Mouse (Mus musculus) brown adipose tissue, adult 24 weeks (tissue): ENCODE results near the gene Arhgap32. TPM values are rescaled to one million over a fixed set of nuclear protein-coding genes. Genes with fewer than 3 reads are reported as not detected.
"Not testable (repeated sequence)": the region's sequence is repeated elsewhere in the genome, so short reads cannot be mapped to it uniquely, and the experiment has no call there.

ENCODE experiments used
- H3K27ac ChIP-seq: fragments of 200-500 bp; replicated peaks from 2 replicates; pipeline ENCODE4 v1.5.1; 2012; ENCODE audit warnings: low read depth, mild to moderate bottlenecking, low read length
- H3K4me1 ChIP-seq: fragments of 200-500 bp; 2 replicates; pipeline ENCODE4 v1.6.1; 2012; ENCODE audit warnings: low read length, mixed read lengths; ENCODE audit not compliant: control insufficient read depth, insufficient read depth, insufficient read length
- H3K4me3 ChIP-seq: fragments of 200-500 bp; 2 replicates; pipeline ENCODE4 v1.5.1; 2012; ENCODE audit warnings: low read depth, mild to moderate bottlenecking, low read length, moderate library complexity; ENCODE audit not compliant: insufficient read depth
- polyA plus RNA-seq: library from polyadenylated mRNA; stranded (reverse); fragments of >200 nt; gene quantifications from 2 replicates; pipeline ENCODE4 v1.2.4, GENCODE M21; 2012; ENCODE audit not compliant: missing spikeins, insufficient read depth, insufficient read length

Gene Arhgap32
- polyA plus RNA-seq, 1 experiment: 13.0 TPM

DNA sequence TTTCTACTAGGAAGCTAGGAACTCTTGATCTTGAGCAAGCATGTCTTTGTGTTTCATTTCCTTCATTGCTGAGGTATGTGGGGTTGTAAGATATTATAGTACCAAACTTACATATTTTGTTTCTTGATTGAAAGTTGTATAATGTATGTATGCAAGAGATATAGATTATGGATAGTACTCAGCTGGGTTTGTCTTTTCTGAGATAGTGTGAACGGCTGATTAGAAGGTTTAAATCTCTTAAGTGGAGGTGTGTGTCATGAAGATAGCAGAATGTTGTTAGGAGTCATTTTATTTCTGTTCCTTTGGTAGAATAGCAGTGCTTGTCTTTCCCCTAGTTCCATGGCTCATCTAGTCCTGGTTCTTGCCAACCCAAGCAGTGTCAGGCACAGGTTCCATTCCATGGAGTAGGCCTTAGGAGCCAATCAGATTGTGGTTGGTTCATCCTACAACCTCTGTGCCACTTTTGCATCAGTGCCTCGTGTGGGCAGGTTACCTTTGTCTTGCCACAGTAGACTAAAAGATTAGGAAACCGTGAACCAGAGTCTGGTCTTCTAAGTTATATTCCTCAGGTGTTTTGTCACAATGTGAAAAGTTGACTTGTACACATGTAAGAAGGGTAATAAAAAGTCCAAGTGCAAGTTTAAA is 38.9 kb downstream of the Arhgap32 start:
- no peak overlapping the region for H3K27ac ChIP-seq
- H3K4me1 ChIP-seq: peaks cover 3% of the 10 kb centered on the region; the same call in 1 of the 2 replicates
- no peak overlapping the region for H3K4me3 ChIP-seq

DNA sequence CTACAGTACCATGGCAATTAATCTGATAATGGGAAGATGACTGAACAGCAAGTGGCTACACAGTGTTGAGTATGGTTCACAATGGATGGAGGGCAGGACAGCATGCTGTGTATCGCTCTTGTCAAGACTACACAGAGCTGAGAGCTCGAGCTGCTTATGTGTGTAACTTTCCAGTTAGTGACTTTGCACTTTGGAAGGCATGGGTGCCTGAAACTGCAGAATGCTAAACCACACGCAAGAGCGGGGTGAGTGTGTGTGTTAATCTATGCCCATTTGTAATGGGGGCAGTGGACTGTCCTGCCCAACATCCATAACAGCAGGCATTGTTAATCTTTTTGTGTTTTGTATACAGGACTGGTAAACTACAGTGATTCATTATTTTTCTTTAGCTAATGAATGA is 40.8 kb downstream of the Arhgap32 start:
- H3K27ac ChIP-seq: no peak overlapping the region
- no peaks in the 10 kb centered on the region for H3K4me1 ChIP-seq
- no peak overlapping the region for H3K4me3 ChIP-seq

DNA sequence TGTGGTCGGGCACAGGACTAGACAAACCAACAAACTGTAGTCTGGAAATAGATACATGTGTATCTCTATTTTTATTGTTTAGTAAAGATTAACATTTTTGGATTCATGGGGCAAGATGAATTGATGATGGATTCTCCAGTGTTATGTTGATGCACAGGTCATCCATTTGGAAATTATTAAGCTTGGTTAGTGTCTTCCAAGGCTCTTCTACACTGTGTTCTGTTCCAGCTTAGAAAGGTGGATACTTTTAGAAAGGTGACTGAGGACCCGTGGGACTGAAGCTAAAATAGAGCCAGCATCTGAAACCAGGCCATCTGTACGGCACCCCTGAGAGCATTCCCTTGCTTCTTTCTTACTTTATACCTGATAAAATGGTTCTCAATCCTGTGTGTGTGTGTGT is 41.3 kb downstream of the Arhgap32 start:
- no peaks in the 10 kb centered on the region for H3K4me1 ChIP-seq
- no peak overlapping the region for H3K4me3 ChIP-seq
- no peak overlapping the region for H3K27ac ChIP-seq

DNA sequence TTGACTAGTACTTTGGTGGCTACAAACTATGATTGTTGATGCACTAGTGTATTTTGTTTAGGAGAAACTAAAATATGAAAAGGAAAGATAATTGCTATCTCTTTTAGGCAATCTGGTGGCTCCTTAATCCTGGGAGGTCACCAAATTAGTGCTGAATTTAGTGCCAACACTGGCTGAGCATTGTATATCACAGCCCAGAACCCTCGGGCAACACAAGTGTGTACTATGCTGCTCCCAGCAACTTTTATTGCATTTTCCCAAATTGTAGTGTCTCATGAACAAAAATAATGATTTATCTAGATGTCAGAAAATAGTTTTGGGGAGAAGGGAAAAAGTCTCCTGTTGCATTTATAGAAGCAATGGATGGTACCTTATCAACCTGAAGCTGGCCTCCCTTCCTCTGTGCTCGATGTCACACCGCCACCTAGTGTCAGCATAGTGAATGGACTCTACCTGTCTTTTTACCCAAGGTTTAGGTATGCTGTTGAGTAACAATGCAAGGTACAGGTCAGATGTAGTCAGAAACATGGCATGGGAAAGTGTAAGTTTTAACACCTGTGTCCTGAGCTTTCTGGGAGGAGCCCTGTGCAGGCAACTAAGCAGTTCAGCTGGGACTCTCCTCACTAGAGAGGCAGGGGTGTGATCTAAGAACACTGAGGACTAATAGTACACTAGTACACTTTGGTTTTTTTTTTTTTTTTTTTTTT is 43.1 kb downstream of the Arhgap32 start:
- Histone ChIP-seq H3K4me1 (no peaks in the 10 kb centered on the region), H3K4me3 (no peak overlapping the region), H3K27ac (no peak overlapping the region)

DNA sequence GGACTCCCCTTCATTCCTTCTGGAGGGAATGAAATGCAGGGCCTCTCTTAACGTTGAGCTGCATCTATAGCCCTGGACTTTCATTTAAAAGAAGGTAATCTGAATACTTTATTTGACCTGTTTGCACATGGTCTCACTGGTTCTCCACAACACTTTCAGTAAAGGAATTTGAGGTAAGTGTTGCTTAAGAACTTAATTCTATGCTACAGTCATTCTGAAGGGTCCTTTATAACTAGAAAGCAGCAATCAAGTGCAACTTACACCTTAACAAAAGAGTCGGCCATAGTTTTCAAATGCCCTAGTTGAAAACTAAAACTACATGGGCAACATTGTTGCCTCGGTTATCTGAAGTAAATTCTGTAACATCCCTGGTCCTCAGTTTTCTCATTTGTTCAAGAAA is 43.8 kb downstream of the Arhgap32 start:
- Histone ChIP-seq H3K4me3 (no peak overlapping the region), H3K4me1 (no peaks in the 10 kb centered on the region), H3K27ac (no peak overlapping the region)

DNA sequence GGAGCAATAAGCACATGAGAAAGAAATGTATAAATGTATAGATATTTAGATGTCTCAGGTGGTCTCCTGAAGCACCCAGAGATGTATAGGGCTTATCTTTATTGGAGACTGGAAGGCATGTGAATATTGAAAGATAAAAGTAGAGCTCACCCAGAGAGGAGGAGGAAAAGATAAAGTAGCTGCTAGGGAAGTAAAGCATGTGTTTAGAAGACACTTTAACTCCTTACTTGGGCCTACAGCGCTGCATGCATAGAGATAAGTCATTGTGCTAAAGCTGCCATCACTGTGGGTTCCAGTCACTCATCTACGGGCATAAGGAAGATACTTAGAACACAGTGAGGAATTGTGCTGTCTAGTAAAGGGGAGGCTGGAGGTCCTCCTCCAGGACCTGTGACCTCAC is 46.9 kb downstream of the Arhgap32 start:
- H3K4me1 ChIP-seq: no peaks in the 10 kb centered on the region
- H3K27ac ChIP-seq: no peak overlapping the region
- no peak overlapping the region for H3K4me3 ChIP-seq

DNA sequence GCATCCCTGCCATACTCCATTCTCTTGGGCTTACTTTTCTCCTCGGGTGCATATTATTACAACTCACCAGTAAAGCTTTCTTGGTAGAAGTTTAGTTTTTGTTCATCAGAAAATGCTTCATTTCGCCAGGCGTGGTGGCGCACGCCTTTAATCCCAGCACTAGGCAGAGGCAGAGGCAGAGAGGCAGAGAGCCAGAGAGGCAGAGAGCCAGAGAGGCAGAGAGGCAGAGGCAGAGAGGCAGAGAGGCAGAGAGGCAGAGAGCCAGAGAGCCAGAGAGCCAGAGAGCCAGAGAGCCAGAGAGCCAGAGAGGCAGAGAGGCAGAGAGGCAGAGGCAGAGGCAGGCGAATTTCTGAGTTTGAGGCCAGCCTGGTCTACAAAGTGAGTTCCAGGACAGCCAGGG is 47.9 kb downstream of the Arhgap32 start:
- not testable (repeated sequence) for H3K27ac ChIP-seq, H3K4me1 ChIP-seq, H3K4me3 ChIP-seq

DNA sequence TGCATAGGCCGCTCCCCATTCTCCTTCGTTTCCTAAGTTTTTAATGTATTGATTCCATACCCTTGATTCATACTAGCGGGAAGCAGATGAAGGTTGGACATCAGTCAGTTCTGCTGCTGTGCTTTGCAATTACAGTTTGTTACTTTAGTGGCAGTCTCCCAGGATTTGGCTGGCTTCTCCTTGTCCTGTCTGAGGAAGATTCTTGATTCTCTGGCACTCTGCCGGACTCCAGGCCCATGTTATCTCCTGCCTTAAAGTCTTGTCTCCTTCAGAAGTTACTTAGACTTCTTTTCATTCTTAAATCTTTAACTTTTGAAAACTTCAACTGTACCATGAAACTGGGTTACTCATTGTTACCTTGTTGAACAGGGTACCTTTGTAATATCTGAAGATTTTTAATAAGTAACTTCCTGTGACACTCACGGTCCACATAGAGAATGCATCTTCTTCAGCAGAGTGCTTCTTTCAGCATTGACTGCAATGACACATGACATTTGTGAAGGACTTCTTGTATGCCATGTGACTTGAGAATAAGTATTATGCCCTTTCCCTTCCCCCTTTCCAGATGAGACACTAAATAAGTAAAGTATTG is 52.7 kb downstream of the Arhgap32 start:
- Histone ChIP-seq H3K27ac (no peak overlapping the region), H3K4me1 (no peaks in the 10 kb centered on the region; the same call in 1 of the 2 replicates), H3K4me3 (no peak overlapping the region)

DNA sequence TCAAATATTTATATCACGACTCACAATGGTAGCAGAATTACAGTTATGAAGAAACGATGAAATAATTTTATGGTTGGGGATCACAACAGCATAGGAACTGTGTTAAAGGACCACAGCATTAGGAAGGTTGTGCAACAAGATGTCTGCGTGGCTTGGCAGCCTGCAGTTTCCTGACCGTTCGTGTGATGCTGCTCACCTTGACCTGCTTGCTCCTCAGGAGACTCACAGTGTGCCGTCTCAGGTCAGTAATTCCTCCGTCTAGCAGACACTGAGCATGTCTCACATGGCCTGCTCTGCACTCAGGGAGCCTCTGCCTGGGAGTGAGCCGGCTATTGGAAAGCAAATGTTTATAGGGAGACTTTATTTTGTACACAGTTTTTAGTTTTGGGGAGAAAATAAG is 54.8 kb downstream of the Arhgap32 start:
- H3K4me1 ChIP-seq: no peaks in the 10 kb centered on the region; the same call in 1 of the 2 replicates
- no peak overlapping the region for H3K27ac ChIP-seq
- no peak overlapping the region for H3K4me3 ChIP-seq

DNA sequence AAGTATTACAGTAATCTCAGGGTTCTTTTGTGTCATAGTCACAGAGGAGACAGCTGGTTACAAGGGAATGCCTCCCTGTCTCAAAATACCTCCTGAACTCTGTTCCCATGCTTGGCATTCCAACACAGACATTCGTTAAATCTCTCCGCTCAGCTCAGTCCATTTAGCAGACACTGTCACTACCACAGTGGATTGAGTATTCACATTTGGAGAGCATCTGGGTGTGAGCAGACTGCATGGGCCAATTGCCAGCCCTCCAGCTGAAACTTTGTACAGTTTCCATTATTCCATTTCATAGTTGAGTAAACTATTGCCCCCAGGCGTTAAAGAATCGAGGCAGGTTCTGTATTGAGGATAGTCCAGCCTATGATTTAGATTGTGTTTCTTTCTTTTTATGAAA is 60.7 kb downstream of the Arhgap32 start:
- no peak overlapping the region for H3K27ac ChIP-seq
- H3K4me3 ChIP-seq: no peak overlapping the region
- H3K4me1 ChIP-seq: no peaks in the 10 kb centered on the region

DNA sequence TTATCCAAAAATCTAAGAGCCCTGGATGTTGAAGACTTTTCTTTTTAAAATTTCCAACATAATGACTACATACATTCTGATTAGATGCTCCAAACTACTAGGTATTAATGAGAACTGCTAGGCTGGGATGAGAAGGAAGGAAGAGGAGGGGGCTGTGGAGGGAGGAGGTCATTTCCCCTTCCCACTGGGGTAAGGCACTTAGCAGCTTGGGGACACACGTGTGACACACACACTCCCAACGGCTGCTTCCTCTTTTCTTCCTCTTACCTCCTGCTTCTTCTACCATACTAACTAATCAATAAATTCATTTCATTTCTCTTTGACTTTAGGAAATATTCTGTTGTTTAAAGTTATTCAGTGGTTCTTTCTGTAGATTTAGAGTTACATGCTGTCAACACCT is 65.2 kb downstream of the Arhgap32 start:
- H3K27ac ChIP-seq: no peak overlapping the region
- no peak overlapping the region for H3K4me3 ChIP-seq
- H3K4me1 ChIP-seq: no peaks in the 10 kb centered on the region

DNA sequence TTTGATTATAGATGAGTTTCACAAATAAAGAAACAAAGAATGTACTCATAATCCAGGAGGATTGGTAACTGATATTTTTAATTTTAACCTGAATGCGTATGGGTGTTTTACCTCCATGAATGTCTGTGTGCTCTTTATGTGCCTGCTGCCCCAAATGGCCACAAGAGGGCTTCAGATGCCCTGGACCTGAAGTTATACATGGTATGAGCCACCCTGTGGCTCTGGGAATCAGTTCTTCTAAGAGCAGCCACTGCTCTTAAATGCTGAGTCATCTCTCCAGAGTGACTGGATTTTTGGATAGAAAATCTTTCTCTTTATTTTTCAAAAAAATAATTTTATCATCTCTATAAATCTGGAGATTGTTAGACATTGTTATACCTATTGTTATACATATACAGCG is 70.6 kb downstream of the Arhgap32 start:
- no peak overlapping the region for H3K27ac ChIP-seq
- no peak overlapping the region for H3K4me3 ChIP-seq
- no peaks in the 10 kb centered on the region for H3K4me1 ChIP-seq

DNA sequence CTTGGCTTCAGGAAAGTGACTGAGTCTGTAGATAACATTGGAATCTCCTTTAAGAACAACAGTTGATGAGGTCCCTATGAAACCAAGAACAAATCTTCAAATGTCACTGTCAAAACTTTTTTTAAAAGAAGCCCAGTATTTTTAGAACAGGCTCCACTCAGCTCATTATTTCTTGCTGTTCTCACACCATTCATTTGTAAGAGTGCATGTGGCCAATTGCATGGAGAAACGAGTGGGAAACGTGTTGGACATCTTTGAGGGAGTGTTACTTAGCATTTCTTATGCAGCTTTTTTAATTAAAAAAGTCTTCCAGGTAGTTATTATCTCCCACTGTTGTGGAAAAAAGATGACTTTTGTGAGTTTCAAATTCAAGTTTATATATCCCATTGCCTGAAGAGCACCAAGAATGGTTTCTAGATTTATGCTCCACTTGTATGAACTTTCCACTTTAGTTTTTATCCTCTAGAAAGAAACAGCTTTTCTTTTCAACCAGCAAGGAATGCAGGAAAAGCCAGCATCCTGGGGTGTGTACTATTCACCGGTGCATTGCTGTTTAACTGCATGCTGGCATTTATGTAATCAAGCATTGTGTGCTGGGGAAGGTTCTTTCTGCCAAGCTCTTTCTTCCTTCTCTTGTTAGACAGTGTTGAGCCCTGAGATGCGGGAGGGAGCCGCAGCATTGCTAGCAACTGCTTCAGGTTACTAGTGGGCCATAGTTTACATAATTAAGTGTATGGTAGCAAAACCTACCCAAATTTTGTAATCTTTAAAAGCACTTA is 76.5 kb downstream of the Arhgap32 start:
- H3K27ac ChIP-seq: no peak overlapping the region
- H3K4me3 ChIP-seq: no peak overlapping the region

DNA sequence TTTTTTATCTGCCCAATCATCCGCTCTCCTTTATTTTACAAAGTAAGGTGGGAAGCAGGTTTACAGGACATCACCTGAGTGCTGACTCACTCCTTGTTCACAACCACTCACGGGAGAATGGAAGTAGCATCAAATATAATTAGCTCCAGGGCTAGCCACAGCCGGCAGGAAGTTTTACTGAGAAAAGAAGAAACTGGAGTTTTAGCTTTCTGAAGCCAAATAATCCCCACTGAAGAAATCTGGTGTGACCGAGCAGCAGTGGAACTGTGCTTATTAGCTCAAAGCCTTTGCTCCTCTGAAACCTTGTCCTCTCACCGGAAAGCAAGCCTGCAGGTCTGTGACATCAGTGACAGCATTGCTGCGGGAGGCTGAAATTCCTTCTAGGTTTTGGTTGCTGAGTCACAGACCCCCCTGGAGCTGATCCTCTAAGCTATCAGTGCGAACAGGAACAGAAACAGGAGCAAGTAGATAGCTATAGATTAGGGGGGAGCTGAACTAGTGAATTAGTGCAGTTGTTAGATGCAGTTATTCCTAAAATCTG is 88.6 kb downstream of the Arhgap32 start:
- no peak overlapping the region for H3K27ac ChIP-seq
- H3K4me1 ChIP-seq: no peaks in the 10 kb centered on the region
- H3K4me3 ChIP-seq: no peak overlapping the region

More for the DNA sequence above, 76.5 kb downstream of the Arhgap32 start:
- no peaks in the 10 kb centered on the region for H3K4me1 ChIP-seq

DNA sequence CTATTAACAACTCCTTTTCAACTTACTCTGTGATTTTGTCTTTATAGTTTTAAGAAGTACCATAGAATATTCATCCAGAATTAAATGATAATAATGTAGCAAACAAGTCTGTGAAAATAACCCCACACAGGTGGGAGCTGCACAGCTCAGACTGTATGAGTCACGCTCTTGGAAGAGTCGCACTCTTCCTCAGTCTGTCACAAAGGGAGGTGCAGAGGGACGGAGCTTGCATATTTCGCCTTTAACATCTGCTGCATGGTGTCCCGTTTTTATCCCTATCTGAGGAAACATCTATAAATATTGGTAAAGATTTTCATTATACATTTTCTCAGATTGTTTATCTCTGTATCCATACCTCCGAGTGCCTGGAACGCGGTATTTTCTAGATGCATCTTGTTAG is 91.2 kb downstream of the Arhgap32 start:
- H3K4me3 ChIP-seq: no peak overlapping the region
- no peak overlapping the region for H3K27ac ChIP-seq

More for the DNA sequence above, 91.2 kb downstream of the Arhgap32 start:
- H3K4me1 ChIP-seq: no peaks in the 10 kb centered on the region
